Mouse (Mus musculus): ENCODE measurements around the gene Spx. TPM values are rescaled to one million over a fixed set of nuclear protein-coding genes. Genes with fewer than 3 reads are reported as not detected.

Spx gene
- polyA plus RNA-seq (2014; fragmentation: Nextera tagmentation; extraction: Ambion mirVana): 2.1 and 2.4 TPM in 2 replicates

DNA sequence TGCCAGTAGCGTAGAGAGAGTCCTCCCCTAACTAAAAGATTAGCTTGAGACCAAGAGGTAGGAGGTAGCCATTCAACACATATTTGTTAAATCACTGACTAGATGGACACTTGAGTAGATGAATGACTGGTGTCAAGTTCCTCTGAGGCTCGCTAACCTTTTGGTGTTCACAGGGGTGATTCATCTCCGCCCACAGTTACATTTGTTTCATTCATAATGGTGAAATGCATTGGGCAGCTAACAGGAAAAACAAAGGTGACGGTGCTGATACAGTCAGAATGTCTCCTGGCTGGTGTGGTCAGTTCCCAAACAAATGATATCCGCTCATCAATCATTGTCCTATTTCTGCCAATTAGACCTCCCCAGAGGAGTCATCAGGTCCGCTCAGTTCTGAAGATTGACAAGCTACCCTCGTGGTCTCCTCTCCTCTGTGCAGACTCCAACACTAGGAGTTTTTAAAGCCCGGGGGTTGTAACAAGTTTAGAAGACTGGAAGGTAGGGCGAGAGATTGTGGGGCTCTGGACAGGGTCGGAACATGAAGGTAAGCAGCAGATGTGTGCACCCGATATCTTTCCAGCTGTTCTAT lies at the start of gene Spx:
TSS of gene Spx (plus strand) at position 536 of the 586 bp plus-strand sequence.
- ATAC-seq (ENCODE audit: low FRiP score) (no peak), DNase-seq (ENCODE audit: low spot score, missing footprints) (no peak)
- Histone ChIP-seq H3K9ac (ENCODE audit: low read length) (peak within 1 kb of the TSS; percentile 57; the same call in 1 of the 2 replicates), H3K4me3 (ENCODE audit: low read depth, low read length) (peak within 1 kb of the TSS; percentile 36; the same call in 1 of the 2 replicates), H3K4me2 (peak within 1 kb of the TSS; percentile 60), H3K9me3 (ENCODE audit: control insufficient read depth, low read length) (no peaks in the 10 kb centered on the region), H3K27me3 (ENCODE audit: control insufficient read depth, insufficient read depth, low read length) (peaks cover 8% of the 10 kb centered on the region), H3K27ac (ENCODE audit: low read depth, low read length) (no peak within 1 kb of the TSS), H3K36me3 (ENCODE audit: control insufficient read depth, insufficient read depth, low read length) (no peaks in the 10 kb centered on the region), H3K4me1 (ENCODE audit: control insufficient read depth, insufficient read depth, low read length) (peaks cover 8% of the 10 kb centered on the region)
- 74% methylated on average over 11 of the region's 11 CpGs for WGBS

- H3K27me3 ChIP-seq (ENCODE audit: control insufficient read depth, insufficient read depth, low read length): no peaks in the 10 kb centered on the region
- H3K9ac ChIP-seq (ENCODE audit: low read length): no peak overlapping the region
- DNase-seq (ENCODE audit: low spot score, missing footprints) (no peak), ATAC-seq (ENCODE audit: low FRiP score) (no peak)
- H3K4me2 ChIP-seq: no peak overlapping the region
- WGBS: 93% methylated on average over 8 of the region's 8 CpGs
- no peak overlapping the region for H3K4me3 ChIP-seq (ENCODE audit: low read depth, low read length)
- no peaks in the 10 kb centered on the region for H3K9me3 ChIP-seq (ENCODE audit: control insufficient read depth, low read length)
- H3K4me1 ChIP-seq (ENCODE audit: control insufficient read depth, insufficient read depth, low read length): no peaks in the 10 kb centered on the region
- H3K27ac ChIP-seq (ENCODE audit: low read depth, low read length): no peak overlapping the region
- no peaks in the 10 kb centered on the region; the same call in 1 of the 2 replicates for H3K36me3 ChIP-seq (ENCODE audit: control insufficient read depth, insufficient read depth, low read length)
Observed at GRCm38 (mm10) chr6:142365742-142366472, 47.3 kb upstream of the Spx start.

- H3K9me3 ChIP-seq (ENCODE audit: control insufficient read depth, low read length): no peaks in the 10 kb centered on the region
- H3K27me3 ChIP-seq (ENCODE audit: control insufficient read depth, insufficient read depth, low read length): no peaks in the 10 kb centered on the region
- no peak overlapping the region for H3K4me3 ChIP-seq (ENCODE audit: low read depth, low read length)
- H3K4me1 ChIP-seq (ENCODE audit: control insufficient read depth, insufficient read depth, low read length): no peaks in the 10 kb centered on the region
- H3K9ac ChIP-seq (ENCODE audit: low read length): no peak overlapping the region
- ATAC-seq (ENCODE audit: low FRiP score) (no peak), DNase-seq (ENCODE audit: low spot score, missing footprints) (peak; percentile 53)
- no peak overlapping the region for H3K27ac ChIP-seq (ENCODE audit: low read depth, low read length)
- 95% methylated on average over 10 of the region's 10 CpGs for WGBS
- no peak overlapping the region for H3K4me2 ChIP-seq
- peaks cover under 1% of the 10 kb centered on the region; the same call in 1 of the 2 replicates for H3K36me3 ChIP-seq (ENCODE audit: control insufficient read depth, insufficient read depth, low read length)
Observed at GRCm38 (mm10) chr6:142366473-142367018, 46.7 kb upstream of the Spx start.

- Histone ChIP-seq H3K27ac (ENCODE audit: low read depth, low read length) (no peak overlapping the region), H3K9me3 (ENCODE audit: control insufficient read depth, low read length) (no peaks in the 10 kb centered on the region), H3K4me3 (ENCODE audit: low read depth, low read length) (no peak overlapping the region), H3K9ac (ENCODE audit: low read length) (no peak overlapping the region), H3K27me3 (ENCODE audit: control insufficient read depth, insufficient read depth, low read length) (no peaks in the 10 kb centered on the region), H3K36me3 (ENCODE audit: control insufficient read depth, insufficient read depth, low read length) (peaks cover 4% of the 10 kb centered on the region; the same call in 1 of the 2 replicates), H3K4me1 (ENCODE audit: control insufficient read depth, insufficient read depth, low read length) (no peaks in the 10 kb centered on the region), H3K4me2 (no peak overlapping the region)
- no peak for DNase-seq (ENCODE audit: low spot score, missing footprints)
- WGBS: 91% methylated on average over 3 of the region's 3 CpGs
- no peak for ATAC-seq (ENCODE audit: low FRiP score)
Observed at GRCm38 (mm10) chr6:142367565-142367964, 45.7 kb upstream of the Spx start.

DNA sequence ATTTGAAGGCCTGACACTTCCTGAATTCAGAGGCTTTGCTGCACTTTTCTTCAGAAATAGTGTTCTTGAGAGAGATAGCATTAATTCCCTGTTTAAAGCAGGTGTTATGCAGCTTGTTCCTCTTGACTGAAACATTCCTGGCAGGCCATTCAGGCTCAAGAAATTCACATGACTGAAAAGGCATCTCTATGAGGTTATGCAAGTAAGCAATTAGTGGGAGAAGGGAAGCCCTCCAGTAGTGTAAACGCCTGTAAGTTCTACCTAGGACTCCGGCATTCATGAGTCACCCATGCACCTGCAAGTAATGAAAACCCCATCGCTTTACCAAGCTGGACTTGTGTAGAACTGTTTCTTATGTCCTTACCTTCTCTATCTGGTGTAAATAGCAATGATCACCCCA lies 43.7 kb upstream of the Spx start:
- Histone ChIP-seq H3K9ac (ENCODE audit: low read length) (no peak overlapping the region), H3K4me2 (no peak overlapping the region), H3K27me3 (ENCODE audit: control insufficient read depth, insufficient read depth, low read length) (no peaks in the 10 kb centered on the region), H3K4me3 (ENCODE audit: low read depth, low read length) (no peak overlapping the region), H3K36me3 (ENCODE audit: control insufficient read depth, insufficient read depth, low read length) (peaks cover 4% of the 10 kb centered on the region; the same call in 1 of the 2 replicates), H3K9me3 (ENCODE audit: control insufficient read depth, low read length) (no peaks in the 10 kb centered on the region), H3K27ac (ENCODE audit: low read depth, low read length) (no peak overlapping the region), H3K4me1 (ENCODE audit: control insufficient read depth, insufficient read depth, low read length) (no peaks in the 10 kb centered on the region)
- no peak for ATAC-seq (ENCODE audit: low FRiP score)
- 93% methylated on average over 3 of the region's 3 CpGs for WGBS
- no peak for DNase-seq (ENCODE audit: low spot score, missing footprints)

DNA sequence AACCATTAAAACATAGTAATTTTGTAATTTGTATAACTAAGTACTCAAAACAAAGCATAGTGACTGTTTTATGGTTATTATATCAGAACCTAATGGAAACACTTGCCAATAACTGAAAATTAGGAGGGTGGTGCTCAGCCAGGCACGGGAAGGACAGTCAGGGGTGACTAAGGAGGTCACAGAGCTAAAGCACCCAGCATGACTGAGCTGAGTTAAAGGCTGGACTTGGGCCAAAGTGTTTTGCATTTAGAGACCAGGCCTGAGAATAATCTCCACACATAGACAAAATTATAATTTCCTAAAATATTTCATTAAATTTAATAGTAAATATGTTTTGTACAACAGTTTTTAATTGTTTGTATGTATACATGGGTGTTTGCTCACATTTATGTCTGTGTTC lies 36.2 kb upstream of the Spx start:
- Histone ChIP-seq H3K9ac (ENCODE audit: low read length) (no peak overlapping the region), H3K4me2 (no peak overlapping the region), H3K9me3 (ENCODE audit: control insufficient read depth, low read length) (no peaks in the 10 kb centered on the region), H3K27me3 (ENCODE audit: control insufficient read depth, insufficient read depth, low read length) (no peaks in the 10 kb centered on the region; the same call in 1 of the 2 replicates), H3K27ac (ENCODE audit: low read depth, low read length) (no peak overlapping the region), H3K36me3 (ENCODE audit: control insufficient read depth, insufficient read depth, low read length) (0 out of 2 replicates have a peak, but pooled peaks cover 2% of the 10 kb centered on the region), H3K4me1 (ENCODE audit: control insufficient read depth, insufficient read depth, low read length) (no peaks in the 10 kb centered on the region), H3K4me3 (ENCODE audit: low read depth, low read length) (no peak overlapping the region)
- ATAC-seq (ENCODE audit: low FRiP score): no peak
- 81% methylated on average over 1 of the region's 1 CpGs for WGBS
- DNase-seq (ENCODE audit: low spot score, missing footprints): no peak

DNA sequence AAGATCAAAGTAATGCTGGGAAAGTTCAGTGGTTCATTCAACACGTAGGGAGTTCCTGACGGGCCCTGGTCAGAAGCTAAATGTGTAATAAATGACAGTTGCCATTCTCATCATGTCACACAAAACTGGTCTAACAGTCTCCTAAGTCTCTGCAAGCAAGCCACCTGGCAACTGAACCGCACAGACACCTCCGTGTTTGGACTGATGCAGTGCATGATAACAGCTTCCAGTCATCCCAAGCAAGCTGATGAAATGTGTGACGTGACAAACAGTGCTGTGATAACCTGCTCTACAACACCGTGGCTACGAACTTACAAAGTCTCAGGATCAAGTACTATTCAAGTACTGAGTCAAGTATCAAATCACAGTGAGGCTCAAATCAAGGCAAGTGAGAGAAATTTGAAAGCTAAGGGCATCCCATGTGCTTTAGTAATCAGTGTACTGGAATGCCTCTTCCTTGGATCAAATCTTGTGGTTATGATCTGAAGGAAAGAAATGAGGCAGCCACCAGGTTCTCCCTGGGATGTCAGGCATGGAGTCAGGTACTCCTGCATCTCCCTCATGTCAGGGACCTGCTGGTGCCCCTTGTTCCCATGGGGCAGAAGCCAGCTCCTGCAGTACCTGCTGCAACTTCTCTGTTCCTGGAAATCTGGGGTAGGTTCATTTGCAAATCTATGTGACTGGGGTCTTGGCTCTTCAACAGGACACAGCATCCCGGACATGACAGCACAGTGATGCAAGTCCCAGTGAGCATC lies 34.5 kb upstream of the Spx start:
- no peaks in the 10 kb centered on the region for H3K9me3 ChIP-seq (ENCODE audit: control insufficient read depth, low read length)
- H3K27ac ChIP-seq (ENCODE audit: low read depth, low read length): no peak overlapping the region
- ATAC-seq (ENCODE audit: low FRiP score) (no peak), DNase-seq (ENCODE audit: low spot score, missing footprints) (peak; percentile 60)
- 0 out of 2 replicates have a peak, but pooled peaks cover 2% of the 10 kb centered on the region for H3K36me3 ChIP-seq (ENCODE audit: control insufficient read depth, insufficient read depth, low read length)
- no peaks in the 10 kb centered on the region; the same call in 1 of the 2 replicates for H3K27me3 ChIP-seq (ENCODE audit: control insufficient read depth, insufficient read depth, low read length)
- no peak overlapping the region for H3K4me2 ChIP-seq
- no peak overlapping the region for H3K9ac ChIP-seq (ENCODE audit: low read length)
- H3K4me1 ChIP-seq (ENCODE audit: control insufficient read depth, insufficient read depth, low read length): no peaks in the 10 kb centered on the region
- WGBS: 93% methylated on average over 8 of the region's 8 CpGs
- no peak overlapping the region for H3K4me3 ChIP-seq (ENCODE audit: low read depth, low read length)

DNA sequence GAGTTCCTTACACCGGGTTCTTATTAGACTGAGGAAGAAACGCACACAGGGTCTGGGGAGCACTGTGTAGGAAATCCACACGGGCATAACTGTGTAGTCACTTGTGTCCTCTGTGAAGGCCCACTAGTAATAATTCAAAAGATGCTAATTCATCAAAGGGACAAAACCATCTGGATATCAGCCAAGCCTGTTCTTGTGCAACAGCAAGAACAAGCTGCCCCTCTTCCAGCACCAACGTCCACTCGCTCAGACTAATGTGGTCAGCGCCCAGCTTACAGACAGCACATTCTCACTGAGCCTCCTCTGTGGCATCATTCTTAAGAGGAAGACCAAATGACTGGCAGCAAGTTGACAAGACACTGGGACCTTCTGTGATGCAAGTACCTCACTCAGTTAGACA lies 33.3 kb upstream of the Spx start:
- WGBS: 90% methylated on average over 6 of the region's 6 CpGs
- no peak for DNase-seq (ENCODE audit: low spot score, missing footprints)
- H3K36me3 ChIP-seq (ENCODE audit: control insufficient read depth, insufficient read depth, low read length): 0 out of 2 replicates have a peak, but pooled peaks cover 2% of the 10 kb centered on the region

More for the DNA sequence above, 33.3 kb upstream of the Spx start:
- no peak overlapping the region for H3K4me2 ChIP-seq
- no peaks in the 10 kb centered on the region; the same call in 1 of the 2 replicates for H3K27me3 ChIP-seq (ENCODE audit: control insufficient read depth, insufficient read depth, low read length)
- no peak overlapping the region for H3K4me3 ChIP-seq (ENCODE audit: low read depth, low read length)
- no peak overlapping the region for H3K9ac ChIP-seq (ENCODE audit: low read length)
- no peak for ATAC-seq (ENCODE audit: low FRiP score)
- no peaks in the 10 kb centered on the region for H3K9me3 ChIP-seq (ENCODE audit: control insufficient read depth, low read length)
- H3K27ac ChIP-seq (ENCODE audit: low read depth, low read length): no peak overlapping the region
- H3K4me1 ChIP-seq (ENCODE audit: control insufficient read depth, insufficient read depth, low read length): no peaks in the 10 kb centered on the region

Measured in midbrain, embryonic 11.5 days (tissue).